ENCODE assay signal across 10 mouse cellular contexts in the genomic region with DNA sequence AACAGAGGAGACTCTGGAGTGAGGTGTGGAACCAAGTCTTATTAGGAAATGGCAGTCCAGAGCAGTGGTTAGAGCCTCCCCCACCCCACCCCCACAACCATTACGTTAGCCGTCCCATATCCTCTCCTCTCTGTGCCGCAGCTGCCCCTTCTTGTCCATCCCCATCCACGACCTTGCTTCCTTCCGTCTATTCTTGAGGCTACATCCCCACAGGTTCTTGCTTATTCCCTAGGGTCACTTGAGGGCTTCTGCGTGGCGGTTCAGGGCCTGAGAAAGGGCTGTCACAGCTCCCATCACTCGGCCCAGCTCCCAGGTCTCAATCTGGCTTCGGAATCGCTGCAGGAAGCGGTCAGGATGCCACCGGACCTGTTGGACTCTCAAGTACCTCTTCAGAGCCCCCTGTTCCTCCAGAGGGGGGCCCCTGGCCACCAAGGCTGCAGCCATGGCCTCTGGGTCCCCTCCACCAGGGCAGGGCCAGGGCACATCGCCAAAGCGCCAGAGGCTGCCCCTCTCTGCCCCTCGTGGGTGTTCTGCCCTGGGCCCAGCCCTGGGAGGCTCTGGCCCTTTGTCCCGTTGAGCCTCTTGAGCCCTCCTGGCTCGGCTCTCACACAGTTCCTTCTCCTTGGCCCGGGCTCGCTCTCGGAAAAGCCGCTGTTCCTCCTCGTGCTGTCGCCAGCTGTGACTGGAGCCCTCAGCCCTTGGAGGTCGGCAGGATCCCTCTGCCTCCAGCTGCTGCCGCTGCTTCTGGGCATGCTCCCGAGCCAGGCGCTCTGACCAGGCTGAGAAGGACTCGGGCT. TPM values are rescaled to one million over a fixed set of nuclear protein-coding genes. Genes with fewer than 3 reads are reported as not detected.
A peak's percentile ranks its signal among the peaks of the same experiment; 100 is the strongest.
DNase-seq lines count a peak whose midpoint lies in the region; ATAC-seq and TF ChIP-seq lines count a peak whose summit lies in the region.
"Had no signal": no experiment of that assay in that cellular context is flagged by ENCODE, and none has a peak within 500 bp of the region (broad histone marks: within the 10 kb centered on the region; RNA-seq: fewer than 3 reads in every experiment).

A gene (plus strand): TSS at position 679 of the 797 bp plus-strand sequence.

- peaks cover 2% of the 10 kb centered on the region; the same call in 1 of the 2 replicates for H3K4me1 ChIP-seq in kidney, adult 2 months (ENCODE audit: control insufficient read depth, insufficient read depth, low read length)
- peaks cover 16% of the 10 kb centered on the region for H3K4me1 ChIP-seq in brown adipose tissue, adult 24 weeks (ENCODE audit: control insufficient read depth, insufficient read depth, insufficient read length, low read length)
- peaks cover 16% of the 10 kb centered on the region for H3K4me1 ChIP-seq in intestine, embryonic 14.5 days (replicated peaks; ENCODE audit: control insufficient read depth, insufficient read depth, low read length)

- TF ChIP-seq POLR2A in kidney, adult 2 months (IDR thresholded peaks at IDR 0.05; ENCODE audit: low read depth, low read length) = no peak

- WGBS in kidney, adult 2 months = 57% methylated on average over 28 of the region's 28 CpGs
- 69% methylated on average over 28 of the region's 28 CpGs for WGBS in intestine, embryonic 14.5 days

- no peaks in the 10 kb centered on the region; the same call in 1 of the 2 replicates for H3K36me3 ChIP-seq in kidney, adult 2 months (ENCODE audit: control insufficient read depth, insufficient read depth, low read length)
- H3K36me3 ChIP-seq in intestine, embryonic 14.5 days (ENCODE audit: control insufficient read depth, insufficient read depth, low read length) = peaks cover 26% of the 10 kb centered on the region

- H3K4me3 ChIP-seq in kidney, adult 2 months (ENCODE audit: insufficient read depth, low read depth, low read length) = no peak within 1 kb of the TSS
- peak within 1 kb of the TSS; percentile 65 for H3K4me3 ChIP-seq in brown adipose tissue, adult 24 weeks (ENCODE audit: insufficient read depth, low read depth, low read length)
- no peak within 1 kb of the TSS for H3K4me3 ChIP-seq in intestine, embryonic 14.5 days (ENCODE audit: low read depth, low read length)

- H3K27me3 ChIP-seq in kidney, adult 2 months (replicated peaks; ENCODE audit: control insufficient read depth, insufficient read depth, low read length) = no peaks in the 10 kb centered on the region
- H3K27me3 ChIP-seq in intestine, embryonic 14.5 days (replicated peaks; ENCODE audit: control insufficient read depth, insufficient read depth, low read length) = no peaks in the 10 kb centered on the region

- H3K27ac ChIP-seq in kidney, adult 2 months (ENCODE audit: insufficient read depth, low read depth, low read length) = peak within 1 kb of the TSS; percentile 67
- peak within 1 kb of the TSS; percentile 98 for H3K27ac ChIP-seq in brown adipose tissue, adult 24 weeks (replicated peaks; ENCODE audit: low read depth, low read length)
- H3K27ac ChIP-seq in intestine, embryonic 14.5 days (ENCODE audit: low read depth) = peak within 1 kb of the TSS; percentile 57
- H3K27ac ChIP-seq: liver, embryonic 14.5 days had no signal

- no peak within 1 kb of the TSS for H3K4me2 ChIP-seq in intestine, embryonic 14.5 days (ENCODE audit: low read length)

- peak within 1 kb of the TSS; percentile 13; the same call in 1 of the 2 replicates for H3K9ac ChIP-seq in intestine, embryonic 14.5 days (ENCODE audit: low read length)
- H3K9ac ChIP-seq: liver, embryonic 14.5 days had no signal

- ATAC-seq in intestine, embryonic 14.5 days (replicated peaks; ENCODE audit: low FRiP score, low TSS enrichment, low read depth) = no peak

- no peak for TF ChIP-seq CTCF in kidney, adult 2 months (conservative IDR thresholded peaks at IDR 0.05; ENCODE audit: insufficient read depth, insufficient read length, low read depth, low read length)

- peak; percentile 50 for DNase-seq in kidney, adult 2 months
- DNase-seq in kidney, adult 8-10 months = no peak
- DNase-seq in intestine, embryonic 14.5 days (ENCODE audit: low spot score) = no peak
- peak; percentile 52 for DNase-seq in lung, postnatal 36 days
- no peak for DNase-seq in frontal cortex, postnatal 10 days (ENCODE audit: low spot score in 2 of 2)
- DNase-seq in layer of hippocampus, adult 8-10 months (ENCODE audit: low spot score in 2 of 2) = no peak
- no peak for DNase-seq in right cerebral cortex, postnatal 14 days

- H3K9me3 ChIP-seq in intestine, embryonic 14.5 days (ENCODE audit: control insufficient read depth, low read length) = no peaks in the 10 kb centered on the region
- H3K9me3 ChIP-seq: G1E had no signal

RNA-seq across cellular contexts. Expression of the gene that starts here (rescaled TPM):
- not detected in 2 replicates for polyA plus RNA-seq in kidney, adult 2 months (2012; rRNA removed)
- not detected in 2 replicates for polyA plus RNA-seq in brown adipose tissue, adult 24 weeks (2012; ENCODE audit: insufficient read depth, insufficient read length, missing spikeins)
- 0.39 and 0.88 TPM in 2 replicates for polyA plus RNA-seq in intestine, embryonic 14.5 days (2014; fragmentation: Nextera tagmentation; extraction: Ambion mirVana)
- total RNA-seq in layer of hippocampus, adult 8-10 months (2022) = not detected
- polyA plus RNA-seq: G1E had no signal

Comparison
In these comparisons a context has a peak if more than half of its experiments do, and no peak if none do; other contexts are left out.
1. Peak in DNase-seq and H3K27ac ChIP-seq in kidney, adult 2 months; RNA of the gene not detected or under 1 TPM.